Mouse (Mus musculus) liver, embryonic 12.5 days (tissue): ENCODE data around the gene Daglb. TPM values are rescaled to one million over a fixed set of nuclear protein-coding genes. Genes with fewer than 3 reads are reported as not detected.
A peak's percentile ranks its signal among the peaks of the same experiment; 100 is the strongest.

Experiments
- ATAC-seq: fragments of 200-750 bp; cut with Nextera tagmentation; 2 replicates; pipeline ENCODE4 v1.8.0; 2017; ENCODE audit warnings: moderate number of reproducible peaks, mild to moderate bottlenecking, moderate library complexity
- H3K27ac ChIP-seq: fragments of 300-500 bp; sonication (generic); 2 replicates; pipeline ENCODE4 v1.5.1; 2016; ENCODE audit warnings: mild to moderate bottlenecking
- H3K27me3 ChIP-seq: fragments of 300-500 bp; sonication (generic); replicated peaks from 2 replicates; pipeline ENCODE4 v1.6.1; 2016; ENCODE audit warnings: mild to moderate bottlenecking, moderate library complexity
- H3K36me3 ChIP-seq: fragments of 300-500 bp; sonication (generic); 2 replicates; pipeline ENCODE4 v1.6.1; 2016; ENCODE audit warnings: mild to moderate bottlenecking, moderate library complexity
- H3K4me1 ChIP-seq: fragments of 300-500 bp; sonication (generic); 2 replicates; pipeline ENCODE4 v1.6.1; 2016
- H3K4me2 ChIP-seq: fragments of 300-500 bp; sonication (generic); 2 replicates; pipeline ENCODE4 v1.6.1; 2016; ENCODE audit warnings: mild to moderate bottlenecking, moderate library complexity
- H3K4me3 ChIP-seq: fragments of 300-500 bp; sonication (generic); 2 replicates; pipeline ENCODE4 v1.5.1; 2016; ENCODE audit warnings: mild to moderate bottlenecking, moderate library complexity
- H3K9ac ChIP-seq: fragments of 300-500 bp; sonication (generic); 2 replicates; pipeline ENCODE4 v1.6.1; 2016; ENCODE audit warnings: mild to moderate bottlenecking, moderate library complexity
- H3K9me3 ChIP-seq: fragments of 300-500 bp; sonication (generic); replicated peaks from 2 replicates; pipeline ENCODE4 v1.6.1; 2016; ENCODE audit warnings: mild to moderate bottlenecking, moderate library complexity
- WGBS: fragments of 180-500 bp; shearing (Covaris S2); methylation state at CpG from one replicate; pipeline ENCODE4 v1.1.7; 2016; ENCODE audit not compliant: insufficient replicate concordance; 5-methylcytosine and 5-hydroxymethylcytosine counted together
- polyA plus RNA-seq: library from polyadenylated mRNA; unstranded; fragments of >200 nt; fragmentation: Nextera tagmentation; extraction: Ambion mirVana; gene quantifications from 2 replicates; pipeline ENCODE4 v1.2.1, GENCODE M21; 2016

Daglb gene
- polyA plus RNA-seq, 1 experiment from 2014 or later, result 12.6 TPM

GRCm38 (mm10) chr5:143467931-143468330 lies 3.5 kb downstream of the Daglb start:
- 86% methylated on average over 6 of the region's 6 CpGs for WGBS
- Histone ChIP-seq H3K27me3 (no peaks in the 10 kb centered on the region), H3K9ac (no peak overlapping the region), H3K4me2 (no peak overlapping the region), H3K27ac (no peak overlapping the region), H3K36me3 (peaks cover 64% of the 10 kb centered on the region), H3K4me3 (no peak overlapping the region), H3K4me1 (peaks cover 56% of the 10 kb centered on the region), H3K9me3 (no peaks in the 10 kb centered on the region)
- ATAC-seq, result no peak

DNA sequence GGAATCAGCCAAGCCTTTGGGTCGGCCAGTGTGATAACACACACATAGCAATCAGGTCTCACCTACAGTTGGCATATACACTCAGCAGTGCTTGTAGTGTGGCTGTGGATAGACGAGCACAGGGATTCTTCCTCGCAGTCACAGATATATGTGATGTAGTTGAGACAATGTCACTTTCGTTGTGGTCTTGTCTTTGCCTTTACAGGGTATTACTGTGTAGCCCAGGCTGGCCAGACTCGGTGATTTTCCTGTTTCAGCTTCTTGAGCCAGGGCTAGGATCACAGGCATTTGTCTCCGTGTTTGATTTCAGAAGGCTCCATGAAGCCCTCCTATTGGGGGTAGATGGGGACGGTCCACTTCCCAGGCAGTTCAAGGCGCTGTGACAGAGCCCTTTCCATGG lies 5.2 kb downstream of the Daglb start:
- ATAC-seq, result no peak
- 88% methylated on average over 8 of the region's 8 CpGs for WGBS
- H3K9me3 ChIP-seq, result no peaks in the 10 kb centered on the region
- H3K27me3 ChIP-seq, result no peaks in the 10 kb centered on the region
- H3K4me3 ChIP-seq, result no peak overlapping the region
- H3K4me2 ChIP-seq, result no peak overlapping the region
- peaks cover 47% of the 10 kb centered on the region for H3K4me1 ChIP-seq
- H3K27ac ChIP-seq, result no peak overlapping the region
- H3K9ac ChIP-seq, result no peak overlapping the region
- H3K36me3 ChIP-seq, result peaks cover 81% of the 10 kb centered on the region

DNA sequence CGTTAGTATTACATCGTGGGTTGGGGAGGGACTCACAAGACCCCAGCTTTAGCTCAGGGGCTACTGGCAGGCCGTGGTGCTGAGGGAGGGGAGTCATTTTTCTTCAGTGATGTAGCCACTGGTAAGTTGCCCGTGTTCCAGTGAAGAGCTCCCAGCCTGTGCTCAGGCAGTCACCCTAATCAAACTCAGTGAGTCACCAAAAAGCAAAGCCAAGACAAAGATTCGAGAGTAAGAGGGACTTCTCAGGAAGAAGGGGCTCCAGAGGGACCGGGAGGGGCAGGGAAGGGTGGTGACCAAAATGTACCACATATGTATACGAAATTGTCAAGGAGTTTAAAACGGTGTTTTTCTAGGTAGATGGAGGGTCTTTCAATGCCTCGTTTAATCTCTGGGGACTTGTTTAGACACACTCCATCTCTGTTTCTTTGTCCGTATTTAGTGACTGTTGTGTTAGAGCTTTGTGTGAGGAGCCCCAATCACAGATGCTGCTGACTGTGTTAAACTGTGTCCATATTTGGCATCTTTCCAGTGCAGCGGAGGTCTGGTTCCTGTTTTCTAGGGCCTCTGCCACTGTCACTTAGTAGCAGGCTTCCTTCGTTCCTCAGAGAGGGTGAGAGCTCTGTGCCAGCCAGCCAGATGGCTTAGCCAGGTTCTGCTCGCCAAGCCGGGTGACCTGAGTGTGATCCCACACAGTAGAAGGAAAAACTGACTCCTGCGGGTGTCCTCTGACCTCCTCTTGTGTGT lies 6.2 kb downstream of the Daglb start:
- Histone ChIP-seq H3K4me3 (no peak overlapping the region), H3K9ac (no peak overlapping the region), H3K36me3 (peaks cover 90% of the 10 kb centered on the region), H3K4me1 (peaks cover 39% of the 10 kb centered on the region), H3K9me3 (no peaks in the 10 kb centered on the region), H3K27me3 (no peaks in the 10 kb centered on the region), H3K4me2 (no peak overlapping the region), H3K27ac (peak overlapping the region; percentile 58)
- WGBS, result 58% methylated on average over 15 of the region's 15 CpGs
- 0 out of 2 replicates have a peak, but pooled peaks have one; percentile 22 for ATAC-seq

- H3K36me3 ChIP-seq, result peaks cover 96% of the 10 kb centered on the region
- no peaks in the 10 kb centered on the region for H3K27me3 ChIP-seq
- H3K4me1 ChIP-seq, result peaks cover 33% of the 10 kb centered on the region
- no peaks in the 10 kb centered on the region for H3K9me3 ChIP-seq
- no peak for ATAC-seq
- peak overlapping the region; percentile 58 for H3K27ac ChIP-seq
- no peak overlapping the region for H3K9ac ChIP-seq
- WGBS, result 71% methylated on average over 3 of the region's 3 CpGs
- no peak overlapping the region for H3K4me2 ChIP-seq
- no peak overlapping the region for H3K4me3 ChIP-seq
These were observed 6.8 kb downstream of the Daglb start for GRCm38 (mm10) chr5:143471165-143471546.

DNA sequence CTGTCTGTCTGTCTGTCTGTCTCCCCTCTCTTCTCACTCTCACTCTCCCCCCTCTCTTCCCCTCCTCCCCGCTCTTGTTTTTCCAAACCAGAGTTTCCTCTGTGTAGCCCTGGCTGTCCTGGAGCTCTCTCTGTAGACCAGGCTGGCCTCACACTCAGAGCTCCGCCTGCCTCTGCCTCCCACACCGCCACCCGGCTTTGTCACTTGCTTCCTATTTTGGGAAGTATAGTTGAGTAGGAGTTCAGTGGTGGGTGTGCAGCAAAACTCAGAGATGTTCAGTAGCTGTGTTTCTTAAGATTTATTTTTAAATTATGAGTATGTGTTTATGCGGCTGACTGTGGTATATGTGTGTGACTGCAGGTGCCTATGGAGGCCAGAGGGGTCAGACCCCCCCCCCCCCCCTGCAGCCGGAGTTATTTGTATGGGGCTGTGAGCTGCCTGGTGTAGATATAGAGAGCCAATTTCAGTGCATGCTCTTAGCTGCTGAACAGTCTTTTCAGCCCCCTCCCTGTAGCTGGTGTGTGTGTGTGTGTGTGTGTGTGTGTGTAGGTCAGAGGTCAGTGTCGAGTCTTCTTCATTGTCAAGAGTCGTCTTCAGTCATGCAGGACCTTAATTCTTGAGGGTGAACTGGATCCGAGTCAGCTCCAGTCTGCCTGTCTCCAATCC lies 7.7 kb downstream of the Daglb start:
- no peak overlapping the region; the same call in 1 of the 2 replicates for H3K27ac ChIP-seq
- no peaks in the 10 kb centered on the region for H3K9me3 ChIP-seq
- H3K27me3 ChIP-seq, result no peaks in the 10 kb centered on the region
- no peak overlapping the region for H3K9ac ChIP-seq
- H3K4me1 ChIP-seq, result peaks cover 24% of the 10 kb centered on the region
- H3K36me3 ChIP-seq, result peaks cover 99% of the 10 kb centered on the region
- no peak overlapping the region for H3K4me3 ChIP-seq
- H3K4me2 ChIP-seq, result no peak overlapping the region
- no peak for ATAC-seq
- WGBS, result 74% methylated on average over 9 of the region's 9 CpGs

DNA sequence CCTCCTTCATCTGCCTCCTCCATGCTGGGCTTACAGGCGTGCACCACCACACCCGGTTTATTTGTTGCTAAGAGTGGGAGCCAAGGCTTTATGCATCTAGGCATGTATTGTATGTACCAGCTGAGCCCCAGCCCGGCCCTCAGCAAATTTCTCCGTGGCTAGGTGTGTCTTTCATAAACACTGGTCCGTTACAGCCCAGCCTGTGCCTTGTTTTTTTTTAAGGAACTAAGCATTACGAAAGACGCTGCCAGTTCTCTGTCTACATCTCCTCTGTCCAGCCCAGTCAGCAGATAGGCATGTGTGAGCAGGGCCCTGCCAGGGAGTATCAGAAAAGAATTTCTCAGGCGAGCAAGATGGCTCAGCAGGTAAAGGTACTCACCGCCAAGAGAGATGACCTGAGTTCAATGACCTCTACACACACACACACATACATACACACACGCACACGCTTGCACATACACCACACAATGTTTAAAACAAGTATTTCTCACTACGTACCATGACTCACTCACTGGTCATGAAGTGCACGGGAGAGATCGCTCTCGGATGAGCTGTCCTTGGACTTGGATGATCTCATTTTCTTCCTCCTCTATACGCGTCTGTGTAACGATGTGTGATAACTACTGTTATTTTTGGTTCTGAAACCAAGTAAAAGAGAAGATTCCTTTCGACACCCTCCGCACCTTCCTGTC lies 10.9 kb downstream of the Daglb start:
- peaks cover 100% of the 10 kb centered on the region for H3K36me3 ChIP-seq
- ATAC-seq, result no peak
- H3K27me3 ChIP-seq, result no peaks in the 10 kb centered on the region
- 84% methylated on average over 20 of the region's 20 CpGs for WGBS
- H3K4me3 ChIP-seq, result no peak overlapping the region
- no peak overlapping the region for H3K4me2 ChIP-seq
- H3K4me1 ChIP-seq, result peaks cover 18% of the 10 kb centered on the region; the same call in 1 of the 2 replicates
- no peaks in the 10 kb centered on the region for H3K9me3 ChIP-seq
- H3K27ac ChIP-seq, result no peak overlapping the region
- no peak overlapping the region for H3K9ac ChIP-seq

- Histone ChIP-seq H3K27me3 (no peaks in the 10 kb centered on the region), H3K4me2 (no peak overlapping the region), H3K36me3 (peaks cover 100% of the 10 kb centered on the region), H3K4me1 (peaks cover 12% of the 10 kb centered on the region; the same call in 1 of the 2 replicates), H3K9ac (no peak overlapping the region), H3K4me3 (no peak overlapping the region), H3K27ac (no peak overlapping the region), H3K9me3 (no peaks in the 10 kb centered on the region)
- 87% methylated on average over 6 of the region's 6 CpGs for WGBS
- ATAC-seq, result no peak
These were observed 11.6 kb downstream of the Daglb start for GRCm38 (mm10) chr5:143476013-143476412.

- Histone ChIP-seq H3K36me3 (peaks cover 97% of the 10 kb centered on the region), H3K27ac (no peak overlapping the region), H3K4me3 (no peak overlapping the region), H3K27me3 (no peaks in the 10 kb centered on the region), H3K4me1 (no peaks in the 10 kb centered on the region), H3K4me2 (no peak overlapping the region), H3K9me3 (no peaks in the 10 kb centered on the region), H3K9ac (no peak overlapping the region)
- WGBS, result 93% methylated on average over 3 of the region's 3 CpGs
- ATAC-seq, result no peak
These were observed 13.5 kb downstream of the Daglb start for GRCm38 (mm10) chr5:143477901-143478300.

DNA sequence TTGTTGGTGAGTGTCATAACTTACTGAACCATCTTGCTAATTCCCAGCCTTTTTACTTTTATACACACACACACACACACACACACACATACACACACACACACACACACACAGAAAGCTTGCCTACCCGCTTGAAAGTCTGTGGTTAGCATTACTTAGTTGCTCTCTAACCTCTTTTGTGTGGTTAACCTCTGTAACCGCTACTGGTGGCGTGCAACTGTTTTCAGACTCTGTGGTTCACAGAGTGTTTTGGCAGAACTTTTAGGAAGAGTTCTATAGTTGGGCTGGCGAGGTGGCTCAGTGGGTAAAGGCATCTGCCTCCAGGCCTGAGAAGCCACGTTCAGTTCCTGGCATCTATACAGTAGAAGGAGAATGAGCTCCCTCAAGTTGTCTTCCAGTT lies 20.6 kb downstream of the Daglb start:
- H3K9ac ChIP-seq, result no peak overlapping the region
- WGBS, result 60% methylated on average over 5 of the region's 5 CpGs
- 0 out of 2 replicates have a peak, but pooled peaks cover 4% of the 10 kb centered on the region for H3K4me1 ChIP-seq
- no peak for ATAC-seq
- H3K4me2 ChIP-seq, result no peak overlapping the region
- peaks cover 96% of the 10 kb centered on the region for H3K36me3 ChIP-seq
- no peak overlapping the region for H3K4me3 ChIP-seq
- H3K27ac ChIP-seq, result no peak overlapping the region
- H3K9me3 ChIP-seq, result no peaks in the 10 kb centered on the region
- no peaks in the 10 kb centered on the region for H3K27me3 ChIP-seq

DNA sequence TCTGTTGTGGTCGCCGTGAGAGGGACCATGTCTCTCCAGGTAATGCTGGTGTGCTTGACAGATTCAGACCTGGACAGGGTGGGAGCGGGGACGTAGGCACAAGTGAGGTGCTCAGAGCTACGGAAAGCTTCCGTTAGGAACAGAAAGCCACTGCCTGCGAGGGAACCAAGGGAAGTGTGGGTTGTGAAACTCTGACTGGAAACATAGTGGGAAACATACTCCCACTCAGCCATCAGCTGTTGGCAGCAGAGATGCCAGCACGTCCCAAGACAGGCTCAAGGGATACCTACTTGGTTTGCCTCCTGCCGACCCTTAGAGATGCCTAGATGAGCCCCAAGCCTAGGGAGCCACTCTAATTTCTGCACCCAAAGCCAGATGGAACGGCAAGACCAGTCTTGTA lies 22.8 kb downstream of the Daglb start:
- no peak for ATAC-seq
- no peaks in the 10 kb centered on the region for H3K9me3 ChIP-seq
- peaks cover 98% of the 10 kb centered on the region for H3K36me3 ChIP-seq
- H3K27ac ChIP-seq, result no peak overlapping the region
- H3K4me1 ChIP-seq, result 0 out of 2 replicates have a peak, but pooled peaks cover 6% of the 10 kb centered on the region
- no peak overlapping the region for H3K4me2 ChIP-seq
- 88% methylated on average over 10 of the region's 10 CpGs for WGBS
- H3K27me3 ChIP-seq, result no peaks in the 10 kb centered on the region
- H3K9ac ChIP-seq, result no peak overlapping the region
- no peak overlapping the region for H3K4me3 ChIP-seq

- Histone ChIP-seq H3K27ac (no peak overlapping the region), H3K36me3 (peaks cover 96% of the 10 kb centered on the region), H3K9me3 (no peaks in the 10 kb centered on the region), H3K27me3 (no peaks in the 10 kb centered on the region), H3K4me3 (no peak overlapping the region), H3K9ac (no peak overlapping the region), H3K4me2 (no peak overlapping the region), H3K4me1 (0 out of 2 replicates have a peak, but pooled peaks cover 6% of the 10 kb centered on the region)
- 79% methylated on average over 5 of the region's 5 CpGs for WGBS
- no peak for ATAC-seq
These were observed 23.6 kb downstream of the Daglb start for GRCm38 (mm10) chr5:143487998-143488397.

DNA sequence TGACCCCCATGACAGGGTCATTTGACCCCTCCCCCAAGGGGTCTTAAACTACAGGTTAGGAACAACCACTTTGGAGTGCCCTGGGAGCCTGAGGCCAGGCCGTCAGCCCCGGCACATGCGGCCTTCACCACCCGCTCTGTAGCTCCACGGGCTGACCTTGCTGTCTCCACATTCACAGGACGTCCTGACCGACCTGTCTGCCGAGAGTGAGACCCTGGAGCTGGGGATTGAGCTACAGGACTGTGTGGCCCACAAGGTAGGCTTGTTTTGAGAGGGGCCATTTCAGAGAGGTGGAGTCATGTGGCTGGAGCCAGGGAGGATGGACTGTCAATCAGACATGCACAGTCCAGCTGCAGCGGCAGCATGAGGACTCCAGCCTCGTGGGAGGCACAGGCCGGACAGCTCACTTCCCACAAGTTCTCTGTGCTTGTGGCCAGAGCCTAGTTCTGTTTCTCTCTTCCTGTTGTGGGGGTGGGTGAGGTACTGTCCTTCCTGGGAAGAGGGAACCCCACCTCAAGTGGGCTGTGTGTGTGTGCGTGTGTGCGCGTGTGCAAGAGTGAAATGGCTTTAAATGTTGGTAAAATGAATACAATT lies 25.5 kb downstream of the Daglb start:
- no peak for ATAC-seq
- 74% methylated on average over 14 of the region's 14 CpGs for WGBS
- Histone ChIP-seq H3K4me2 (no peak overlapping the region), H3K4me3 (no peak overlapping the region), H3K9ac (no peak overlapping the region), H3K27ac (no peak overlapping the region), H3K4me1 (0 out of 2 replicates have a peak, but pooled peaks cover 6% of the 10 kb centered on the region), H3K27me3 (no peaks in the 10 kb centered on the region), H3K36me3 (peaks cover 96% of the 10 kb centered on the region), H3K9me3 (no peaks in the 10 kb centered on the region)
